Mouse (Mus musculus): ENCODE data around the gene St5. TPM values are rescaled to one million over a fixed set of nuclear protein-coding genes. Genes with fewer than 3 reads are reported as not detected.

St5 gene
- total RNA-seq, 1 experiment, result 25.6 TPM

GRCm38 (mm10) chr7:109723697-109724096 lies 20.3 kb upstream of the St5 start, which contains the start of gene BC051019:
TSS of gene BC051019 (minus strand) at chr7:109723850.
- TF ChIP-seq ZNF384 (IDR thresholded peaks at IDR 0.05; ENCODE audit: low read depth, low read length) (no peak), HCFC1 (IDR thresholded peaks at IDR 0.05; ENCODE audit: borderline replicate concordance, insufficient read depth, low read length) (no peak), ZC3H11A (IDR thresholded peaks at IDR 0.05; ENCODE audit: borderline replicate concordance, low read depth, low read length) (no peak), CHD2 (IDR thresholded peaks at IDR 0.05; ENCODE audit: low read depth, low read length) (no peak), MAFK (IDR thresholded peaks at IDR 0.05; ENCODE audit: insufficient read depth, low read depth, low read length) (no peak)
- Histone ChIP-seq H3K27ac (ENCODE audit: insufficient read depth, low read depth, low read length, poor library complexity, severe bottlenecking) (no peak within 1 kb of the TSS), H3K36me3 (ENCODE audit: control insufficient read depth, insufficient read depth, low read length, poor library complexity, severe bottlenecking) (no peaks in the 10 kb centered on the region), H3K4me1 (ENCODE audit: control insufficient read depth in 2 of 2, insufficient read depth in 2 of 2, low read length in 2 of 2, poor library complexity in 1 of 2) (peaks cover 2 to 3% of the 10 kb centered on the region in 2 experiments; a peak in 2 of 4 replicates), H3K4me3 (ENCODE audit: insufficient read depth in 1 of 2, low read depth in 1 of 2, low read length in 2 of 2, poor library complexity in 1 of 2, severe bottlenecking in 1 of 2) (no peak within 1 kb of the TSS), H3K9ac (ENCODE audit: insufficient read depth, low read depth, low read length, poor library complexity, severe bottlenecking) (no peak within 1 kb of the TSS), H3K9me3 (ENCODE audit: control insufficient read depth, insufficient read depth, low read depth, low read length) (no peaks in the 10 kb centered on the region)
- DNase-seq (ENCODE audit: low read depth, low spot score), result no peak
- in situ Hi-C loops (cut with MboI; ENCODE audit: low sequenced_read_pairs in 2 of 2, unreplicated experiment in 2 of 2), result no loop called here

GRCm38 (mm10) chr7:109723114-109723513 lies 19.7 kb upstream of the St5 start:
- Histone ChIP-seq H3K9me3 (ENCODE audit: control insufficient read depth, insufficient read depth, low read depth, low read length) (no peaks in the 10 kb centered on the region), H3K4me3 (ENCODE audit: insufficient read depth in 1 of 2, low read depth in 1 of 2, low read length in 2 of 2, poor library complexity in 1 of 2, severe bottlenecking in 1 of 2) (no peak overlapping the region), H3K4me1 (ENCODE audit: control insufficient read depth in 2 of 2, insufficient read depth in 2 of 2, low read length in 2 of 2, poor library complexity in 1 of 2) (peaks cover 2 to 3% of the 10 kb centered on the region in 2 experiments; a peak in 2 of 4 replicates), H3K27ac (ENCODE audit: insufficient read depth, low read depth, low read length, poor library complexity, severe bottlenecking) (no peak overlapping the region), H3K36me3 (ENCODE audit: control insufficient read depth, insufficient read depth, low read length, poor library complexity, severe bottlenecking) (no peaks in the 10 kb centered on the region), H3K9ac (ENCODE audit: insufficient read depth, low read depth, low read length, poor library complexity, severe bottlenecking) (no peak overlapping the region)
- in situ Hi-C loops (cut with MboI; ENCODE audit: low sequenced_read_pairs in 2 of 2, unreplicated experiment in 2 of 2), result no loop called here
- DNase-seq (ENCODE audit: low read depth, low spot score), result no peak
- no peak for TF ChIP-seq MAFK (IDR thresholded peaks at IDR 0.05; ENCODE audit: insufficient read depth, low read depth, low read length)
- no peak for TF ChIP-seq HCFC1 (IDR thresholded peaks at IDR 0.05; ENCODE audit: borderline replicate concordance, insufficient read depth, low read length)
- no peak for TF ChIP-seq CHD2 (IDR thresholded peaks at IDR 0.05; ENCODE audit: low read depth, low read length)
- TF ChIP-seq ZNF384 (IDR thresholded peaks at IDR 0.05; ENCODE audit: low read depth, low read length), result no peak
- TF ChIP-seq ZC3H11A (IDR thresholded peaks at IDR 0.05; ENCODE audit: borderline replicate concordance, low read depth, low read length), result no peak

GRCm38 (mm10) chr7:109722618-109723017 lies 19.2 kb upstream of the St5 start:
- DNase-seq (ENCODE audit: low read depth, low spot score), result no peak
- H3K4me1 ChIP-seq (ENCODE audit: control insufficient read depth in 2 of 2, insufficient read depth in 2 of 2, low read length in 2 of 2, poor library complexity in 1 of 2), result peaks cover 2 to 3% of the 10 kb centered on the region in 2 experiments; a peak in 2 of 4 replicates
- TF ChIP-seq ZC3H11A (IDR thresholded peaks at IDR 0.05; ENCODE audit: borderline replicate concordance, low read depth, low read length), result no peak
- no peak for TF ChIP-seq ZNF384 (IDR thresholded peaks at IDR 0.05; ENCODE audit: low read depth, low read length)
- TF ChIP-seq CHD2 (IDR thresholded peaks at IDR 0.05; ENCODE audit: low read depth, low read length), result no peak
- no peak for TF ChIP-seq HCFC1 (IDR thresholded peaks at IDR 0.05; ENCODE audit: borderline replicate concordance, insufficient read depth, low read length)
- TF ChIP-seq MAFK (IDR thresholded peaks at IDR 0.05; ENCODE audit: insufficient read depth, low read depth, low read length), result no peak
- no peaks in the 10 kb centered on the region for H3K36me3 ChIP-seq (ENCODE audit: control insufficient read depth, insufficient read depth, low read length, poor library complexity, severe bottlenecking)
- H3K9ac ChIP-seq (ENCODE audit: insufficient read depth, low read depth, low read length, poor library complexity, severe bottlenecking), result no peak overlapping the region
- no peak overlapping the region for H3K27ac ChIP-seq (ENCODE audit: insufficient read depth, low read depth, low read length, poor library complexity, severe bottlenecking)
- H3K9me3 ChIP-seq (ENCODE audit: control insufficient read depth, insufficient read depth, low read depth, low read length), result no peaks in the 10 kb centered on the region
- in situ Hi-C loops (cut with MboI; ENCODE audit: low sequenced_read_pairs in 2 of 2, unreplicated experiment in 2 of 2), result no loop called here
- H3K4me3 ChIP-seq (ENCODE audit: insufficient read depth in 1 of 2, low read depth in 1 of 2, low read length in 2 of 2, poor library complexity in 1 of 2, severe bottlenecking in 1 of 2), result no peak overlapping the region

GRCm38 (mm10) chr7:109719286-109719685 lies 15.9 kb upstream of the St5 start:
- TF ChIP-seq ZNF384 (IDR thresholded peaks at IDR 0.05; ENCODE audit: low read depth, low read length), result no peak
- no peak for TF ChIP-seq MAFK (IDR thresholded peaks at IDR 0.05; ENCODE audit: insufficient read depth, low read depth, low read length)
- TF ChIP-seq CHD2 (IDR thresholded peaks at IDR 0.05; ENCODE audit: low read depth, low read length), result no peak
- TF ChIP-seq HCFC1 (IDR thresholded peaks at IDR 0.05; ENCODE audit: borderline replicate concordance, insufficient read depth, low read length), result no peak
- no peak for TF ChIP-seq ZC3H11A (IDR thresholded peaks at IDR 0.05; ENCODE audit: borderline replicate concordance, low read depth, low read length)
- H3K4me3 ChIP-seq (ENCODE audit: insufficient read depth in 1 of 2, low read depth in 1 of 2, low read length in 2 of 2, poor library complexity in 1 of 2, severe bottlenecking in 1 of 2), result no peak overlapping the region
- H3K4me1 ChIP-seq (ENCODE audit: control insufficient read depth in 2 of 2, insufficient read depth in 2 of 2, low read length in 2 of 2, poor library complexity in 1 of 2), result peaks cover 0 to 3% of the 10 kb centered on the region in 2 experiments; a peak in 2 of 4 replicates
- H3K9me3 ChIP-seq (ENCODE audit: control insufficient read depth, insufficient read depth, low read depth, low read length), result no peaks in the 10 kb centered on the region
- no peaks in the 10 kb centered on the region for H3K36me3 ChIP-seq (ENCODE audit: control insufficient read depth, insufficient read depth, low read length, poor library complexity, severe bottlenecking)
- in situ Hi-C loops (cut with MboI; ENCODE audit: low sequenced_read_pairs in 2 of 2, unreplicated experiment in 2 of 2), result no loop called here
- no peak for DNase-seq (ENCODE audit: low read depth, low spot score)
- no peak overlapping the region for H3K27ac ChIP-seq (ENCODE audit: insufficient read depth, low read depth, low read length, poor library complexity, severe bottlenecking)
- no peak overlapping the region for H3K9ac ChIP-seq (ENCODE audit: insufficient read depth, low read depth, low read length, poor library complexity, severe bottlenecking)
